Mouse (Mus musculus) adrenal gland, adult 8-10 months (tissue): Measurements from ENCODE around the gene Rapgef5. TPM values are rescaled to one million over a fixed set of nuclear protein-coding genes. Genes with fewer than 3 reads are reported as not detected.

Experiments
- DNase-seq: peaks from one replicate; pipeline ENCODE4 v3.0.0; 2022
- total RNA-seq, 4 experiments: library from RNA; stranded (reverse); gene quantifications; 2 replicates each; pipeline ENCODE4 v1.2.4; 2022

Gene Rapgef5
- total RNA-seq = 10 to 100 TPM; 34.3 to 45.7 (median 42.5) TPM

- no peak for DNase-seq
Measured at GRCm38 (mm10) chr12:117516179-117516578, at the start of gene Rapgef5. TSS of gene Rapgef5 (plus strand) at chr12:117516479.

GRCm38 (mm10) chr12:117468329-117468728 is 48.0 kb upstream of the Rapgef5 start:
- DNase-seq = no peak

DNA sequence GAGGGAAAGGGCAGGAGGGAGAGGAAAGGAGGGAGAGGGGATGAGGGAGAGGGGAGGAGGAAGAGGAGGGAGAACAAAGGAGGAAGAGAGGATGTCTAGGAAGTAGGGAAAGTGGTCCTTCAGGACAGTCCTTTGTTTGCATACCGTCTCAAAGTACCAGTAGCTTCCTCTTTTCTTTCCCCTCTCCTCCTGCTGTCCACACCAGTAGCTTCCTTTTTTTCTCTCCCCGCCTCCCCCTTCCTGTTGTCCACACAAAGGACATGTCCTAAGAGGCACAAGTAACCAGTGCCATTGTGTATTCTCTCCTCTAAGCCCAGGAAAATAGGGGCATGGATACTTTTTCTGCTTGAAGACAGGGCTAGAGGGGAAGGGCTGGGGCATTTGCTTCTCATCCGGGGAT is 37.3 kb upstream of the Rapgef5 start:
- DNase-seq = no peak

GRCm38 (mm10) chr12:117479680-117480079 is 36.6 kb upstream of the Rapgef5 start:
- peak; percentile 22 for DNase-seq

GRCm38 (mm10) chr12:117480958-117481357 is 35.3 kb upstream of the Rapgef5 start:
- DNase-seq = no peak

DNA sequence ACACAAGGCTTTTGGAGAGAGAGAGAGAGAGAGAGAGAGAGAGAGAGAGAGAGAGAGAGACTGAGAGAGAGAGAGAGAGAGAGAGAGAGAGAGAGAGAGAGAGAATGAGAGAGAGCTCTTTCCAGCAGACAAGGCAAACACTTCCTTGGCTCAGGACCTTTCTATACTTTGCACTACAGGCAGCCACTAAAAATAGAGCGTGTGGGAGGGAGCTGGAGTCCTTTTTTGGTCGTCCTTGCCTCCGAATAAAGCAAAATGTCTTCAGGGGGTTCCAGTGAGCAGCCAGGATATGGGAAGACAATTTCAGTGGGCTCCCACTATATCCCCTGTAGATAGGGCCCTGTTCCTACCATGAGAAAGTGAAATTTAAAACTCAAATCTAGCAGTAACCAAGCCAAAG is 33.6 kb upstream of the Rapgef5 start:
- no peak for DNase-seq

DNA sequence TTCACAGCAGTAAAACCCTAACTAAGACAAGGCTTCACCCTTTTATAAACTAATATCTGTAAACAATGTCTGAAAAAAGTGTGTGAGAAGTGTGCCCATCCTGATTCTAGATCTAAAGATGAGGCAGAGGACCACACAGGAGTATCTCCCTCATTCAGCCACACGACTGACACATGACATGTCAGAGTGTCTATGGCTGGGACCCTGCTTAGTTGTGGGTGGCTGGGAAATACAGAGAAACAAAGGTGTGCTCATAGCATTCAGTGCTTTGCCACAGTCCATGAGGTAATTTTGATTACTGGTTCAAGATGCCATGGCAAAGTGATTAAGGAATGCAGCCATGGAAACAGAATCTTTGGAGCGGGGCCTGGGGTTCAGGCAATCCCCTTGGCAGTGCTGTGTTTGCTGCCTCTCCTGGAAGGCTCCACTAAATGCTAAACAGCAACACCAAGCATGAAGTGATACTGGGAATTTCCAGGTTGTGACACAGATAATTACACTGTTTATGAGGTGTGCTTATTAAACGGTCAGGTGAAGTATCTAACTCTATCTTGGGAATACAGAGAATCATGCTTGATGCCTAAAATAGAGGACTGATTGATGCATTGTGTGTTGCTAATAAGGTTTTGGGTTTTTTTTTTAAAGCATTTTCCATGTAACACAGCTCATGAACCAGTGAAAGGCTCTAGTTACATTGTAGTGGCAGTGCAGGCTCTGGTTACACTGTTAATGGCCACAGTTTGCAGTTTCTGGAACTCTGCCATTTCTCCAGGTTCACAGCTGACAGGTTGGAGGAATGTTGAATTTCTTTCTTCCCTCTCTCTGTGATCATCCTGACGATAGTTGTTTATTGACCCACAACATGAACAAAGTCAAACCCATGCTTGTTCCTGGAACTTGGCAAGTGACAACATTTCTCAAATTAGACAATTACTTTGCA is 29.9 kb upstream of the Rapgef5 start:
- DNase-seq = no peak

- DNase-seq = no peak
Measured at GRCm38 (mm10) chr12:117496501-117497176, 19.6 kb upstream of the Rapgef5 start.

DNA sequence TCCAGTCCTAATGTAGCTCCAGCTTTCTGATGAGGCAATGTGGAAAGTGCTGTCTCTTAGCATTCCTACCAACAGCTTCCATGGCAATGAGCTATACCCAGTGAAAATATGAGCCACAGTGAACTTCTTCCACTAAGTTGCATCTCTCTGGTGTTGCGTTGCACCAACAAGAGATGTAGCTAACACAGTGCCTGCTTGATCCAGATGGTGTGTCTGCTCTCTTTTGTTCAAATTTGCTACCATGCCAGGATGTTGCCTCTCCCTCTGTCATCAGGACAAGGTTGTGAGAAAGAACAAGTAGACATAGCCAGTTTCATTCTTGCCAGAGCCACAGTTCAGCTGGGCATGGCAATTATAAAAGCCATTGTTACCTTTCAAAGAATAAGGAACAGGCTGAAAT is 18.9 kb upstream of the Rapgef5 start:
- no peak for DNase-seq

DNA sequence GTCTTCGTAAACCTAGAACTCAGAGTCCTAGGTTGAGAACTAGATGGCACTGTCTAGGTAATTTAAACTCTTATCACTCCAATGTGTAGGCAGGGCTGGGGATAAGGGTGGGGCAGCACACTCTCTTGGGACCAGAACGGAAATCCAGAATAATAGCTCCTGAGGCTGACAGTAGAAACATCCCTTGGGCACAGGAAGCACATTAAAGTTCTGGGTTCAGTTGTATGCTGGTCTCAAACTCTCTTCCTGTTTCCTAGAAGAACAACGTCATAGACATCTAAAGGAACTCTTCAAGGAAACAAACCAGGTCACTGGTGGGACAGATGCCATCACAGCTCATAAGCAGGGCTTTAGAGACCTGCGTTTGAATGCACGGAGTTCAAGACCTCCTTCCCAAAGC is 17.0 kb upstream of the Rapgef5 start:
- DNase-seq = peak; percentile 14

- no peak for DNase-seq
Measured at GRCm38 (mm10) chr12:117501180-117501579, 15.1 kb upstream of the Rapgef5 start.

GRCm38 (mm10) chr12:117502834-117503233 is 13.4 kb upstream of the Rapgef5 start:
- no peak for DNase-seq

DNA sequence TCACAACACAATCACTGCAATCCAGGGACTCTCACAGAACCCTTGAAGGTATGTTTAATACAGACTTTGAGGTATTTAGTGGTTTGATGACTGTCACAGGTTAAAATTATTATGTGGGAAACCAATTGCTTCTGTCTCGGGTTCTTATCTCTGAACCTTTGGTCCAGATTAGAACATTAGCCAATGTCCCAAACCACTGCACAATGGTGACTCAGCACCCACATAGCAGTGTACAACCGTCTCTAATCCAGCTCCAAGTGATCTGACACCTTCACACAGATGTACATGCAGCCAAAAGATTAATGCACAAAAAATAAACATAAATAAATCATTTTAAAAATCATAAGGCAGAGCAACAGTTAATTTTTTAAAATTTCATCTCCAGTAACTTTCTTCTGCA is 11.1 kb upstream of the Rapgef5 start:
- DNase-seq = no peak

DNA sequence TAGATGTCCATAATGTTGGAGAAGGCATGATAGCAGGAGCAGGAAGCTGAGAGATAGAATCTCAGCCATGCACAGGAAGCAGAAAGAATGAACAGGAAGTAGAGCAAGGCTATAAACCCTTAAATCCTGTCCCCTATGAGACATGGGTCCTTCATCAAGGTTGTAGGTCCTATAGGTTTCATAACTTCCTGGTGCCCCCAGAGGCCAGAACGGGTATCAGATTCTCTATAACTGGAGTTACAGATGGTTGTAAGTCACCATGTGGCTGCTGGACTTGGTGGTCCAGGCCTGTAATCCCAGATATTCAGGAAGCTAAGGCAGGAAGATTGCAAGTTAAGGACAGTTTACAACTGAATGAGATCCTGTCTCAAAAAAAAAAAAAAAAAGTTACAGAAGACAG is 8.5 kb upstream of the Rapgef5 start:
- no peak for DNase-seq

DNA sequence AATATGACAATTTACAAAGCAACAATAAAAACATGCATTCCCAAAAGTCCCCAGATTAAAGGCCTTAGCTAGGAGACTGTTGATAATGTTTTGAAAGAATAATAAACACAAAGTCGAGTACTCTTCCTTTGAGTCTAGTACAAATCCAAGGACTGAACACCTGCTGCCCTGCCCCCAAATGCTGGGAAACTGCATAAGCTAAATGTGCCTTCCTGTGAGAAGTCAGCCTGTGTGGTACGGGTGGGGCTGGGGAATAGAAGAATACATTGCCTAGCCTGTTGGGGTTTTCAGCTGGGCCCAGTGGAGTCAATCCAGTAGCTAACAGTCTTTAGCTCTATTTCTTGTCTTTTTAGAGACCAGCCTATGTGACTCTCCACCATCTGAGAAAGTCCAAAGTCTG is 6.4 kb upstream of the Rapgef5 start:
- DNase-seq = no peak

DNA sequence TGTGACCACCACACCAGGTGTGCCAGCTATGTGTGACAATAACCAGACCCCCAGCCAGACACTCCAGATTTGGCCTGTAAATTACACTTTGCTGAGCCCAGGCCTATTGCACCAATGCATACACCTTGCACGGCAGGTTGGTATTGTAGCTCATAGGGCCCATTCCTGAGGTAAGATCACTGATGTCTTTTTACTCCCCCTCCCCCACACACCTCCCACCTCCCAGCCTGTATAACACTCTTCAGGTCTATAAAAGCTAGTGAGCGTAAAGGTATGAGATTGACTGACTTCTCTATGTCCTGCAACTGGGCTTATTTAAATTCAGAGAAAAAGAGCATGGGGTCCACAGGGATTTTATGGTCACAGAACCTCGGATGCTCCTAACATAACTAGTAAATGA is 3.8 kb upstream of the Rapgef5 start:
- no peak for DNase-seq

DNA sequence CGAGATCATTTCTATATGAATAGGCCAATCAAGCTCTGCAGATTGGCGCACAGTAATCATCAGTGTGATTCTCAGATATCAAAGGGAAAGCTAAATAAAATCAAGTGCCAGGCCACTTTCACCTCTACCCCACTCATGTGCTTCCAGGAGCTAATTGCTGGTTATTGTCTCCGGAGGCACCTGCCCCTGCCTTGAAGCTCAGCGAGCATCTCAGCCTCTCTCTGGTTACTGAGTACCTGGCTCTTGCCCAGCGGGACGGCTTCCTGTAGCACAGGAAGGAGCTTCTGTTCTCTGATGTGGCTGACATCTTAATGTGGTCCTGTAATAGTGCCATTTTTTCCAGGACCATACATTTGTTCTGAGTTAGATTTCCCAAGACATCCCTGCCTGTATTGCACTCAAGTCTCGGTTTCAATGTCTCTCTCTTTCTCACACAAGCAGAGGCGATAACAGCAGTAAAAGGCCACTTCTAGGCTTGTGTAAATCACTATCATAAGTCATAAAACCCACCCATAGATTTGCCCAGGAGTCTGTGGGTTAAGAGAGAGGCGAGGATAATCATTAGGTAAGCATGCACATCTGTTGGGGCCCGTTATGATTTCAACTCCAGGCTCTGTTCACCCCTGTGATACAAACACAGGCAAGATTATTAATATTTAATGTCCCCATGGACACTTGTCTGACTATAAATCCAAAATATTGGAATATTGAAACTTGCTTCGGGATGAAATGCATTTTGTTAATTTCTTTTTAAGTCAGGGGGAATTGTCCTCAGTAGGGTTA is 2.9 kb upstream of the Rapgef5 start:
- DNase-seq = no peak

DNA sequence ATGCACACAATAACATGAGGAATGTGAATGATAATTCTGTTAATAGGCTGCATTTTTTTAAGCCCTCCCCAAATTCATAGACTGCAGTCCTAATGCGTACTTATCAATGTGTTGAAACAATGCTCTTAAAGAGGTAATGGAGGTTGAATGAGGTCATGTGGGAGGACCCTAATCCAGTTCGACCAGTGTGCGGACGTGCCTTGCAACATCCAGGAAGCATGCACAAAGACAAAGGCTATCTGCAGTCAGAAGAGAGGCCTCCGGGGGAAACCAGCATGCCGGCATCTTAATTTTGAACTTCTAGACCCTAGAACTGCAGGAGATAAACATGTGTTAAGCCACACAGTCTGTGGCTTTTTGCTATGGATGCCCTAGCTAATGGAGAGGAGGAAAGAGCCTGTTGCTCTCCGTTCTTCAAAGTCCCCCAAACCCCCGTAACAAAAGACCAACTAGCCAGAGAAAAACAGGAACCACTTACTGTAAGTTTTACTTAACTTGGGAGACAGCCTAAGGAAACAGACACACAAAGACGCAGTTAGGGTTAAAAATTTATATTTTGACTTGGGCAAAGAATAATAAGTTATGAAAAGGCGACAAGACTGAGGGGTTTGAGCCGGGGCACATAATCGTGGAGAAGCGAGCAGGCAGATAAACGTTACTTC is 1.1 kb downstream of the Rapgef5 start:
- DNase-seq = no peak

DNA sequence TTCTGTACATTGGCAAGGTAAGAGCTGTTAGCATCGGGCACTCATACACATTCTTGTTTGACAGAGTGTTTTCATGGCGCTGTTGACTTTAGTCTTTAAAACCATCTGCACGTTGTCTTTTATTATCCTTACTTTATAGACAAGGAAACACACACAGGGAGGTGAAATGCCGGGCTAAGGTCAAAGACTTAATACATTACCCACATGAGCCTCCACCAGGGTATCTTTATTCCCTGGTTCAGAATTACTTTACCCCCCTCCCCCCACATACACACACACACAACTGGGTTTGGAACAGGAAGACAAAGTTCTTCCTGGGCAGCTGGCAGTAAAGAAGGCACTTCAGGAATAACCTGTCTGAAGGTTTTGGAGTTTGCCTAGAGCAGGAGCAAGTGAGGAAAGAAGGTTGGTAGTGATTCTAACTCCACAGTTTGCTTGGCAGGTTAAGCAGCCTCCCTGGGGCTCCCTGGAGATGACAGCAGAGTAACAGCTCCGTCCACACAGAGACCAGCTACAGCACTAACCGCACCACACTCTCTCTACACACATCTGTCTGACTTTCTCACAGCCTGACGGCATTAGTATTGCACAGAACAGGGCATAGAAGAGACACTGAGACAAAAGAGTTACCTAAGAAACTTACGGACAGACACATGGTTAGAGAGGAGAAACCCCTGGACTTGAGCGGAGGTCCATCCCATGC is 8.2 kb downstream of the Rapgef5 start:
- DNase-seq = no peak

DNA sequence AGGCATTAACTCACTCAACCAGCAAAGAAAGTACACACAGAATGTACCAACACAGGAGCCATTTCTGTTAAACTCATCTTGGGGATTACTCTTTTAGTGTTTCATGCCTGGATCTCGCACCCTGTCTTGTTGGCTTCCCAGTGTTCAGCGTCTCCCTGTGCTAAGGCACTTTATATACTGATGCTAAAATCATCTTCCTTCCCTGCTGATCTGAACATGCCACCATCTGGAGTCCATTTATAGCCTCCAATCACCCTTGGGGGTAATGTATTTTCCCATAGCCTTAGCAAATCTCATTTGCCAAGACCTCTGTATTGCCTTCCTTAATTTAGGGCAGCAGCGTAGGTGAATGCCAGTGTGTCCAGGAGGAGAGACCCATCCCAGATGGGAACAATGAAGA is 11.6 kb downstream of the Rapgef5 start:
- no peak for DNase-seq

DNA sequence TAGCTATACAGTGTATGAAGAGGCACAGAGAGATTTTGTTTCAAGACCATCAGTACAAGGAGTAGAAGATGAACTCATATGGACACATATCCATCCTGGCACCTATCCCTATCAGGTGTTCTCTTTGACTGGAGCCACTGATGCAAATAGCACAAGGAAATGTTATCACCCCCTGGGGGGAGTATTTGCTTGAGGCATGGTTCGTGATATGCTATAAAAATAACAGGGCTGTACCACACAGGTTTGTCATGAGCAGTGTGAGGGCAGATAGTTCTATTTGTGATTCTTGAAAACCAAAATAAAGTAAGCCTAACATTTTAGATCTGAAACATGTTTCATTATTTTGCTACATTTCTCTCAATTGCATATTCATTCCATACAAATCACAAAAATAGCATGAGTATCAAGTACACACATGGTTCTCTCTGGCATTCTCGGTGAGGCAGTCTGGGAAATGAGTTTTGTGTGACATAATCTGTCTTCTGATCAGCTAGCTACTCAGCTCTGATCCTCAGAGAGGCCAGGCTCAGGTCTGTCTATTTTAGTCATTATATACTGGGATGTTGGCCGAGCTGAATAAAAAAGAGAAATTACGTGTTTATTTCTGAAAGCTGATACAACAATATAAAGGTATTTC is 12.3 kb downstream of the Rapgef5 start:
- no peak for DNase-seq
